Mouse (Mus musculus) small intestine, adult 2 months (tissue): ENCODE data around the gene Gzmm. TPM values are rescaled to one million over a fixed set of nuclear protein-coding genes. Genes with fewer than 3 reads are reported as not detected.
"Not testable (repeated sequence)": the region's sequence is repeated elsewhere in the genome, so short reads cannot be mapped to it uniquely, and the experiment has no call there.

Experiments
- H3K27ac ChIP-seq: fragments of 200-500 bp; 2 replicates; pipeline ENCODE4 v1.5.1; 2012; ENCODE audit warnings: low read depth, low read length, control low read depth, inconsistent platforms; ENCODE audit not compliant: insufficient read depth
- H3K27me3 ChIP-seq: fragments of 200-500 bp; 2 replicates; pipeline ENCODE4 v1.6.1; 2012; ENCODE audit warnings: mild to moderate bottlenecking, moderate library complexity, low read length, inconsistent platforms; ENCODE audit not compliant: control insufficient read depth, insufficient read depth
- H3K36me3 ChIP-seq: fragments of 200-500 bp; 2 replicates; pipeline ENCODE4 v1.6.1; 2012; ENCODE audit warnings: mild to moderate bottlenecking, low read length, control low read depth, inconsistent platforms; ENCODE audit not compliant: control insufficient read depth, insufficient read depth
- H3K4me1 ChIP-seq: fragments of 200-500 bp; 2 replicates; pipeline ENCODE4 v1.6.1; 2012; ENCODE audit warnings: low read length, inconsistent platforms, mixed read lengths; ENCODE audit not compliant: control insufficient read depth, insufficient read depth, insufficient read length
- H3K4me3 ChIP-seq: fragments of 200-500 bp; 2 replicates; pipeline ENCODE4 v1.5.1; 2012; ENCODE audit warnings: low read depth, mild to moderate bottlenecking, control low read depth, inconsistent platforms, low read length, moderate library complexity
- CTCF ChIP-seq: fragments of 200-500 bp; IDR thresholded peaks from 2 replicates; pipeline ENCODE4 v1.5.1; 2012; ENCODE audit warnings: low read depth, mild to moderate bottlenecking, control low read depth, inconsistent platforms, low read length, moderate library complexity, mixed read lengths; ENCODE audit not compliant: insufficient replicate concordance, insufficient read length; ENCODE audit errors: extremely low read depth
- POLR2A ChIP-seq: fragments of 200-500 bp; IDR thresholded peaks from 2 replicates; pipeline ENCODE4 v1.6.1; 2012; ENCODE audit warnings: low read depth, mild to moderate bottlenecking, control low read depth, inconsistent platforms, low read length, moderate library complexity
- WGBS: fragments of 180-500 bp; shearing (Covaris S2); methylation state at CpG from one replicate; pipeline ENCODE4 v1.1.7; 2018; 5-methylcytosine and 5-hydroxymethylcytosine counted together
- polyA plus RNA-seq: library from polyadenylated mRNA; depleted of rRNA; stranded (reverse); fragments of >200 nt; gene quantifications from 2 replicates; pipeline ENCODE4 v1.2.3, GENCODE M21; 2012

Gene Gzmm
- polyA plus RNA-seq, 1 experiment = 0.52 TPM

GRCm38 (mm10) chr10:79695231-79696128, 6.7 kb downstream of the Gzmm start:
- H3K27me3 ChIP-seq = no peaks in the 10 kb centered on the region
- H3K4me1 ChIP-seq = peaks cover 31% of the 10 kb centered on the region
- H3K36me3 ChIP-seq = no peaks in the 10 kb centered on the region
- peak overlapping the region; percentile 40 for H3K4me3 ChIP-seq
- 15% methylated on average over 13 of the region's 13 CpGs for WGBS
- peak overlapping the region; percentile 100 for H3K27ac ChIP-seq
- TF ChIP-seq POLR2A (no peak), CTCF (peak; percentile 87; the same call in 1 of the 2 replicates)

- 12% methylated on average over 9 of the region's 9 CpGs for WGBS
- peak overlapping the region; percentile 100 for H3K27ac ChIP-seq
Measured at GRCm38 (mm10) chr10:79696129-79696651, 7.4 kb downstream of the Gzmm start.

GRCm38 (mm10) chr10:79697916-79698315, 9.1 kb downstream of the Gzmm start:
- H3K4me1 ChIP-seq = peaks cover 44% of the 10 kb centered on the region
- no peaks in the 10 kb centered on the region for H3K36me3 ChIP-seq
- peak; percentile 51; the same call in 1 of the 2 replicates for TF ChIP-seq POLR2A
- no peak for TF ChIP-seq CTCF
- WGBS = 13% methylated on average over 6 of the region's 6 CpGs
- H3K4me3 ChIP-seq = no peak overlapping the region
- peak overlapping the region; percentile 100 for H3K27ac ChIP-seq
- no peaks in the 10 kb centered on the region for H3K27me3 ChIP-seq

More at GRCm38 (mm10) chr10:79696129-79696651, 7.4 kb downstream of the Gzmm start:
- Histone ChIP-seq H3K27me3 (no peaks in the 10 kb centered on the region), H3K36me3 (no peaks in the 10 kb centered on the region), H3K4me3 (peak overlapping the region; percentile 17; the same call in 1 of the 2 replicates), H3K4me1 (peaks cover 38% of the 10 kb centered on the region)
- TF ChIP-seq POLR2A (no peak; the same call in 1 of the 2 replicates), CTCF (no peak)

GRCm38 (mm10) chr10:79698459-79698858, 9.6 kb downstream of the Gzmm start:
- WGBS = 79% methylated on average over 6 of the region's 6 CpGs
- Histone ChIP-seq H3K27me3 (no peaks in the 10 kb centered on the region), H3K36me3 (no peaks in the 10 kb centered on the region), H3K27ac (peak overlapping the region; percentile 100), H3K4me1 (peaks cover 44% of the 10 kb centered on the region), H3K4me3 (0 out of 2 replicates have a peak overlapping the region, but pooled peaks have one; percentile 7)
- TF ChIP-seq POLR2A = peak; percentile 18; the same call in 1 of the 2 replicates
- TF ChIP-seq CTCF = no peak

- TF ChIP-seq POLR2A = no peak
- TF ChIP-seq CTCF = no peak
- H3K4me1 ChIP-seq = peaks cover 48% of the 10 kb centered on the region
- no peaks in the 10 kb centered on the region for H3K27me3 ChIP-seq
- H3K27ac ChIP-seq = peak overlapping the region; percentile 64
- H3K4me3 ChIP-seq = no peak overlapping the region
- 21% methylated on average over 7 of the region's 7 CpGs for WGBS
- no peaks in the 10 kb centered on the region for H3K36me3 ChIP-seq
Measured at GRCm38 (mm10) chr10:79700676-79701075, 11.9 kb downstream of the Gzmm start.

GRCm38 (mm10) chr10:79701443-79702129, 12.8 kb downstream of the Gzmm start:
- no peak overlapping the region for H3K4me3 ChIP-seq
- peaks cover 51% of the 10 kb centered on the region for H3K4me1 ChIP-seq
- 0 out of 2 replicates have a peak, but pooled peaks cover 2% of the 10 kb centered on the region for H3K36me3 ChIP-seq
- no peaks in the 10 kb centered on the region for H3K27me3 ChIP-seq
- 31% methylated on average over 10 of the region's 10 CpGs for WGBS
- no peak for TF ChIP-seq CTCF
- TF ChIP-seq POLR2A = 0 out of 2 replicates have a peak, but pooled peaks have one; percentile 22
- H3K27ac ChIP-seq = peak overlapping the region; percentile 64

- H3K4me3 ChIP-seq, H3K27me3 ChIP-seq, H3K27ac ChIP-seq, H3K36me3 ChIP-seq: not testable (repeated sequence)
- WGBS = 82% methylated on average over 4 of the region's 4 CpGs
- peaks cover 51% of the 10 kb centered on the region for H3K4me1 ChIP-seq
Measured at GRCm38 (mm10) chr10:79702970-79703369, 14.2 kb downstream of the Gzmm start.
